Mouse (Mus musculus) cerebellum, adult 2 months (tissue): ENCODE results near the gene Dnajc1. TPM values are rescaled to one million over a fixed set of nuclear protein-coding genes. Genes with fewer than 3 reads are reported as not detected.

Experiments used
- DNase-seq, 2 experiments: peaks; one replicate each; pipeline ENCODE4 v3.0.0; 2021
- H3K27ac ChIP-seq: fragments of 200-500 bp; 2 replicates; pipeline ENCODE4 v1.5.1; 2012; ENCODE audit warnings: low read length, control low read depth, inconsistent platforms; ENCODE audit not compliant: insufficient read depth
- H3K27me3 ChIP-seq: fragments of 200-500 bp; 2 replicates; pipeline ENCODE4 v1.6.1; 2012; ENCODE audit warnings: inconsistent platforms, mild to moderate bottlenecking, low read length, moderate library complexity; ENCODE audit not compliant: control insufficient read depth, insufficient read depth
- H3K4me1 ChIP-seq: fragments of 200-500 bp; 2 replicates; pipeline ENCODE4 v1.6.1; 2011; ENCODE audit warnings: low read length; ENCODE audit not compliant: control insufficient read depth, insufficient read depth
- H3K4me3 ChIP-seq: fragments of 200-500 bp; replicated peaks from 2 replicates; pipeline ENCODE3; 2011; ENCODE audit warnings: mild to moderate bottlenecking, low read depth, low read length, control low read depth; ENCODE audit not compliant: insufficient read depth
- CTCF ChIP-seq: fragments of 200-500 bp; IDR thresholded peaks from 2 replicates; pipeline ENCODE4 v1.5.1; 2011; ENCODE audit warnings: low read depth, mild to moderate bottlenecking, control low read depth, low read length, moderate library complexity, borderline replicate concordance; ENCODE audit not compliant: insufficient read depth
- POLR2A ChIP-seq: fragments of 200-500 bp; IDR thresholded peaks from 2 replicates; pipeline ENCODE4 v1.6.1; 2011; ENCODE audit warnings: low read length, control low read depth, borderline replicate concordance; ENCODE audit not compliant: insufficient read depth
- WGBS: fragments of 180-500 bp; shearing (Covaris S2); methylation state at CpG from one replicate; pipeline ENCODE4 v1.1.7; 2018; 5-methylcytosine and 5-hydroxymethylcytosine counted together
- polyA plus RNA-seq: library from polyadenylated mRNA; depleted of rRNA; stranded (reverse); fragments of >200 nt; gene quantifications from 2 replicates; pipeline ENCODE4 v1.2.3, GENCODE M21; 2012

Gene Dnajc1
- polyA plus RNA-seq, 1 experiment: 12.9 TPM

DNA sequence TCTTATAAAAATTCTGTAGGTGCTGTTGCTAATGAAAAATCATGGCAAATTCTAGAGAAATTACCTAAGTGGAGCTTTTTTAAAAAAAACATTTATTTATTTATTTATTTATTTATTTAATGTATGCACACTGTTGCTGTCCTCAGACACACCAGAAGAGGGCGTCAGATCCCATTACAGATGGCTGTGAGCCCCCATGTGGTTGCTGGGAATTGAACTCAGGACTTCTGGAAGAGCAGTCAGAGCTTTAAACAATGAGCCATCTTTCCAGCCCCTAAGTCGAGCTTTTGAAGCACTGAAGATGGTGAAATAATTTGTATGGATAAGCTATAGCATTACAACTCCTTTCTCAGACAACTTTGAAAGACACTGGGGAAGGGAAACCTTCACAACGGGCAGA lies 128.1 kb downstream of the Dnajc1 start:
- 84% methylated on average over 3 of the region's 3 CpGs for WGBS
- no peak overlapping the region for H3K4me3 ChIP-seq
- H3K27me3 ChIP-seq: no peaks in the 10 kb centered on the region
- DNase-seq: no peak
- TF ChIP-seq CTCF: 0 out of 2 replicates have a peak, but pooled peaks have one; percentile 7
- no peak for TF ChIP-seq POLR2A
- no peaks in the 10 kb centered on the region for H3K4me1 ChIP-seq
- H3K27ac ChIP-seq: no peak overlapping the region

DNA sequence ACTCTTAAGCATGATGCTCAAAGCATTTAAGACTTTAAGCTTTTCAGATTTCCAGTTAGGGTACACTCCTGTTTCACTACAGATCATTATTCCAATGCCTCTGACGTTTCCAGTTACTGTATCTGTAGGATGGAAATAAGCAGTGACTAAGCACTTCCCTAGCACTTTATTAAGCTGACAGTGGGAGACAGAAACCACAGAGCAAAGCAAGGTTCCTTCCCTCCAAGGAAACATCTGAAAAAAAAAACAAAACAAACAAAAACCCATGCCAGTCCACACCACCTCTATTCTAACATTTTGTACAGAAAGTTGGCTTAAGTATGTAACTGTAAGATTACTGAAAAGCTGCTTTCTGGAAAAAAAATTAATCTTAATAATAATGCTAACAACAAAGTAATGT lies 130.3 kb downstream of the Dnajc1 start:
- no peaks in the 10 kb centered on the region for H3K4me1 ChIP-seq
- H3K4me3 ChIP-seq: no peak overlapping the region
- no peak overlapping the region for H3K27ac ChIP-seq
- WGBS: 32% methylated on average over 1 of the region's 1 CpGs
- H3K27me3 ChIP-seq: no peaks in the 10 kb centered on the region
- no peak for TF ChIP-seq POLR2A
- no peak for TF ChIP-seq CTCF
- DNase-seq: no peak

DNA sequence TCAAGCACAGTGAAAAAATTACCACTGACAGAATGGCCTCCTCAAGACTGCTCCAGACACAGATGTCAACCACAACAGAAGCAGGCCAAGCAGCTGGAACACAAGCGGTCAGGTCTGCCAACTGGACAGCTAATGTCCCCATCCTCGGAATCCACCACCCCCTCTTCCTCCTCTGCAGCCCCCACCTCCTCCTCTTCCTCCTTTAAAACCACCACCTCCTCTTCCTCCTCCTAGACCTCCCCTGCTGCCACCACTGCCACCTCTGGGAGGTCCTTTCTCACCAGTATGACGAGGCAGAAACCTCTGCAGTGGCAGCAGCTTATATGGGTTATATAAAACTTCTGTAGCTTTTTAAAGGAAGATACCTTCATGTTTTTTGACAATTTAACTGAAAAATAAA lies 143.4 kb downstream of the Dnajc1 start:
- Histone ChIP-seq H3K27me3 (no peaks in the 10 kb centered on the region), H3K27ac (no peak overlapping the region), H3K4me3 (no peak overlapping the region), H3K4me1 (no peaks in the 10 kb centered on the region)
- WGBS: 86% methylated on average over 3 of the region's 3 CpGs
- no peak for TF ChIP-seq CTCF
- TF ChIP-seq POLR2A: no peak
- no peak for DNase-seq

DNA sequence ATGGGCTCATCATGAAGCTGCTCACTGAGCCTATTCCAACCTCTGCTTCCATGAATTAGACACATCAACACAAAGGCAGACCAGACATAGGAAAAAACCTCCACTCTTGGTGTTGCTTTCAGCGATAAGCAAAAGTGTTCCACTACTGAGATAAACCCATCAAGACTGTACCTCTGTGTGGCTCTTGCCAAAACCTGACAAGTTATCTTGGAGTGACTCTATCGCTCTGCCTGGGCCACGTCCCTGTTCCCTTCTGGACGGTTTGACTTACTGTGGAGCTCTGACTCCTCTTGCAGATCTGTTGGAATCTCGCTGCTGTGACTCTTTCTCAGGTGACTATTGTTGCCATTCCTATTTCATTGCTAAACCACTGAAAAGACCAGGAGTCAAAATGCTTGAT lies 157.1 kb downstream of the Dnajc1 start:
- no peak overlapping the region for H3K4me3 ChIP-seq
- DNase-seq: no peak
- H3K4me1 ChIP-seq: no peaks in the 10 kb centered on the region
- TF ChIP-seq CTCF: no peak
- no peak for TF ChIP-seq POLR2A
- 86% methylated on average over 5 of the region's 5 CpGs for WGBS
- no peaks in the 10 kb centered on the region for H3K27me3 ChIP-seq
- H3K27ac ChIP-seq: no peak overlapping the region

DNA sequence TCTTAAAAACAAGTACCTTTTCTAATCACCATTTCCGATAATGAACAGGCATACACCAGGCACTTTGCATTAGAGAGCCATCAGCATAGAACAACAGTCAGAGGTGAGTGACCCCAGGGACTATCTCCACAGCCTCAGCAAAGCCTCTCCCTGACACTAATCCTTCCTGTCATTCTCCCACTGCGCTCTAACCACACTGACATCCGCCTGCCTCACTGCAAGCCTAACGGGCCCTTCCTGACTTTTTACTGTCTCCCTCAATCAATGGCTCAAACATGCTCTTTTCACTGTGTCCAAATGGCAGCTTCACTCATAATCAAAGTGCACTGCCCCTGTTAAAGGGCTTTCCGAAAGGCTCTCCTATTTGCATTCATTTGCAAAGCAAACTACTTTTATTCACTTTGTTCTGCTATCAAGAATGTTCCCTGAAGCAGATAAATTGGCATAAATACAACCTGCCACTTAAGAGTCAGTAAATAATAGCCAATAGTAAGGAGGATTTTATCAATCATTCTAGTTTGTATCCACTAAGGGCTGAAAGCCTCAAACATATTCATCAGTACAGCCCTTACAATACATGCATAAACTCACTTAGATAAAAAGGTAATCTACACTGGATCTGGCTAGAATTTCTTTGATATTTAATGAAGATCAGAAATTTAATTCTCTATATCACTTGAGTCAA lies 159.6 kb downstream of the Dnajc1 start:
- Histone ChIP-seq H3K27me3 (no peaks in the 10 kb centered on the region), H3K27ac (no peak overlapping the region), H3K4me1 (no peaks in the 10 kb centered on the region), H3K4me3 (no peak overlapping the region)
- DNase-seq: no peak
- TF ChIP-seq POLR2A (no peak), CTCF (no peak)
- WGBS: 60% methylated on average over 5 of the region's 5 CpGs

DNA sequence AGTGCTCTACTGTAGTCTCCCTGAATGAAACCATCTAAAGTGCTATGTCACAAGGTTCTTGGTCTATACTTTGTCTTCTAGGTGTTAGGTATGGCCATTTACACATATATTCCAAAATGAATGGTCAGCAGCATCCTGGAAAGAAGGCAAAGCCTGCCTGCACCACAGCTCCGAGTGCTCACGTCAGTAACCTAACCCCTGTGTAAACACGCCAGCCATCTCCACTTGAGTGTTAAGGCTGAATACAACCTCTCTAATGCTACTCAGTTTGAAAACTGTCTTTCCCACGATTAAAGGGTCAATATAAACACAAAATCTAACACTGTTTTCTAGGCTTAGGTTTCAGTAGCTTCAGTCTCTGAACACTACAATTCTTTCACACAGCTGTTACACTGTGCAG lies 161.5 kb downstream of the Dnajc1 start:
- DNase-seq: no peak
- WGBS: 92% methylated on average over 4 of the region's 4 CpGs
- no peak overlapping the region for H3K27ac ChIP-seq
- no peaks in the 10 kb centered on the region for H3K27me3 ChIP-seq
- H3K4me1 ChIP-seq: no peaks in the 10 kb centered on the region
- TF ChIP-seq POLR2A: no peak
- no peak for TF ChIP-seq CTCF
- H3K4me3 ChIP-seq: no peak overlapping the region

DNA sequence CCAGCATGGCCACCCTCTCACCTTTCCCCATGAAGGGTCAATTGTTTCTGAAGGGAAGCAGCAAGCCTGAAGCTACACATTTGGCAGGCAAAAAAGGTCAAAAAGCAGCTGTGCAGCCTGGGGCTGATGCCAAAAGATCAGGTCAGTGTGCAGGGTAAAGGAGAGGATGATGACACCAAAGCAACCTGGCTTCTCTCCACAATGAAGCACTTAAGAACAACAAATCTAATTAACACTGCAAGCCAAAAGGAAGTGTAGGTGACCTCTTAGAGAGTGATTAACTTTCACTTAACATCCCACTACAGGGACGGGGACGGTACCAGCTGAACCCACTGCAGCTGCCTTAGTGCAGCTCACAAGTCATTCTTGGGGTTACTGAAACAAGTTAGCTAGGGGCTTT lies 163.4 kb downstream of the Dnajc1 start:
- DNase-seq: peak; percentile 22 to 31
- no peak for TF ChIP-seq CTCF
- TF ChIP-seq POLR2A: no peak
- WGBS: 35% methylated on average over 2 of the region's 2 CpGs
- Histone ChIP-seq H3K27me3 (no peaks in the 10 kb centered on the region), H3K4me3 (no peak overlapping the region), H3K27ac (no peak overlapping the region), H3K4me1 (no peaks in the 10 kb centered on the region)

DNA sequence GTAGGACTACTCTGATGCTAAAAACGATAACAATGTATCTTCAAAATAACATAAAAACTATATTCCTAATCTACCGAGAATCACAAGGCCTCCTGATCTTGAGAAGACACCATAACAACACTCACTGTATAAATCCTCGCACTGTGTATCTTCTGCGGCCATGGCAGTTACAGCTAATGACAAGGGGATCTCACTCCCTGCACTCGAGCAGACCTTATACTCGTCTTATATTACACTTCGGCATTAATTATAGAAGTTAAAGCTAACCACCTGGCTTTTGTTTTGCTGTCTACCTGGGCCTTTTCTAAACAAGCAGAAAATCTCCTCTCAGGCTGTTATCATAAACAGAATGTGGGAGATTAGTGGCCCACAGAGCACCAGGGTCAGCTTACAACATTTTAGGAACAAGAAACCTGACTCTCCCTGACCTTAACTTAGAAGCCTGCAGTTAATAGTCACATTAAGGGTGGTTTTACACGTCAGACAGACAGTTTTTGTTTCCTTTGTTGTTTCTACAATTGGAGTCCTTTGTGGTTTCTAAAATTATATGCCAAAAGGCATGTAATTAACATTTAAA lies 164.1 kb downstream of the Dnajc1 start:
- Histone ChIP-seq H3K27me3 (no peaks in the 10 kb centered on the region), H3K27ac (no peak overlapping the region), H3K4me3 (no peak overlapping the region), H3K4me1 (no peaks in the 10 kb centered on the region)
- TF ChIP-seq CTCF (no peak), POLR2A (no peak)
- whole genome bisulfite sequencing: 89% methylated on average over 8 of the region's 8 CpGs
- no peak for DNase-seq
